Mouse (Mus musculus): ENCODE measurements around the gene Rbm38. TPM values are rescaled to one million over a fixed set of nuclear protein-coding genes. Genes with fewer than 3 reads are reported as not detected.
A peak's percentile ranks its signal among the peaks of the same experiment; 100 is the strongest.

Gene Rbm38
- polyA plus RNA-seq, 1 experiment from 2014 or later = 169 TPM

DNA sequence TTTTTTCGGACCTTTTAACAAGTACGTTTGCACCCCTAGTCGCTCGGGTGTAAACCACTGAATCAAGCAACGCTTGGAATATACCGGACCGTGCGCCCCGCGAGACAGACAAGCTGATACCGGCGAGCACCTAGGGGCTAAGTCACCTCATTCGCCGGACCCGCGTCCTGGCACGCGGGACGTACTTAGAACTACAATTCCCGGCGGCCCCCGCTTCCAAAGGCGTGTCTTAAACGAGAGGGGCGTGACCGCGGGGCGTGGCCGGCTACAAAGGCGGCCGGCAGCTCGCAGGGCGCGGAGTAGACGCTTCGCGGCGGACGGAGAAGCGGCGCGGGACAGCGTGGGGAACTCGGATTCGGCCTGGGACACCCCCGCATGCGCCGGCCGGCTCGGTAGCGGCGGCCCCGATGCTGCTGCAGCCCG is 1.3 kb downstream of the Rbm38 start:
- Histone ChIP-seq H3K27me3 (ENCODE audit: control insufficient read depth, insufficient read depth, low read length) (0 out of 2 replicates have a peak, but pooled peaks cover 3% of the 10 kb centered on the region), H3K9me3 (replicated peaks; ENCODE audit: control insufficient read depth, low read length) (no peaks in the 10 kb centered on the region), H3K4me1 (ENCODE audit: control insufficient read depth, insufficient read depth, low read length) (peaks cover 62% of the 10 kb centered on the region), H3K36me3 (ENCODE audit: control insufficient read depth, insufficient read depth, low read length) (no peaks in the 10 kb centered on the region), H3K9ac (ENCODE audit: low read depth, low read length) (peak overlapping the region; percentile 88), H3K4me2 (peak overlapping the region; percentile 85), H3K27ac (ENCODE audit: low read depth, low read length) (peak overlapping the region; percentile 79), H3K4me3 (ENCODE audit: low read depth, low read length) (peak overlapping the region; percentile 83)
- peak; percentile 67 for ATAC-seq (replicated peaks; ENCODE audit: insufficient number of reproducible peaks, low FRiP score, low TSS enrichment)
- under 1% methylated on average over 54 of the region's 54 CpGs for WGBS (ENCODE audit: insufficient replicate concordance)

DNA sequence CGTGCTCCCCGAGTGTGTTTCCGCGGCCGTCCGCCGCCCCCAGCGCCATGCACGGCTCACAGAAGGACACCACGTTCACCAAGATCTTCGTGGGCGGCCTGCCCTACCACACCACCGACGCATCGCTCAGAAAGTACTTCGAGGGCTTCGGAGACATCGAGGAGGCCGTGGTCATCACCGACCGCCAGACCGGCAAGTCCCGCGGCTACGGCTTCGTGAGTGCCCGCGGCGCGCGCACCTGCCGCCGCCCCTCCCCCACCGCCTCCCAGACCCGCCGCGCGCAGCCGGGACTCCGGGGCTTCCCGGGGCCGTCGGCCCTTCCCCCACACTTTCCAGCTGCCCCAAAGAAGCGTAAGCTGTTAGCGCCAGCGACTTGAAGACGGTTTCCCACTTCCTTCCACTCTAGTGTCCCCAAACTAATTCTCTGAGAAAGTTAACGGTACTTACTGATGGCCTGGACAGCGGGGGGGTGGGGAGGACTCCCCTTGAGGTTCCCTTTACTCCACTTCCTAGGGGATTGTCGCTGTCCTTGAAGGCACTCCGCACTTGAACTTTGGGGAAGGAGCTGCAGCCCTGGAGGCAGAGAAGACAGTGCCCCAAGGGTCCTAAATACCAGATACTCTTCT is 1.9 kb downstream of the Rbm38 start:
- 0 out of 2 replicates have a peak, but pooled peaks cover 3% of the 10 kb centered on the region for H3K27me3 ChIP-seq (ENCODE audit: control insufficient read depth, insufficient read depth, low read length)
- ATAC-seq (replicated peaks; ENCODE audit: insufficient number of reproducible peaks, low FRiP score, low TSS enrichment) = peak; percentile 12; the same call in 1 of the 2 replicates

DNA sequence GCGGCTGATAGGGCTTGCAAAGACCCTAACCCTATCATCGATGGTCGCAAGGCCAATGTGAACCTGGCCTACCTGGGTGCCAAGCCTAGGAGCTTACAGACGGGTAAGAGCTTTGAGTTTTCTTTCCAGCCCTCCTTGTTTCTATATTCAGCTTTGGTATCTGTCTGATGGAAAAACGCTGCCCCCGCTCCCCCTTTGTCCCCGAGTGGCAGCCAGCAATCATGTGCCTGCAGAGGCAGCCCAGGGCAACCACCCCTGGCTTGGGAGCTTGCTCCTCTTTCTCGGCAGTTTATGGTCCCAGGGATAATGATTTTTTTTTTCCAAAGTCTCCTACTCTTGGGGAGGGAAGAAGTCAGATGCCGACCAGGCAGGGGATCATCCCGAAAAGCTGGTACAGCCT is 2.5 kb downstream of the Rbm38 start:
- WGBS (ENCODE audit: insufficient replicate concordance) = 21% methylated on average over 10 of the region's 10 CpGs
- H3K36me3 ChIP-seq (ENCODE audit: control insufficient read depth, insufficient read depth, low read length) = 0 out of 2 replicates have a peak, but pooled peaks cover 4% of the 10 kb centered on the region
- peak overlapping the region; percentile 88 for H3K9ac ChIP-seq (ENCODE audit: low read depth, low read length)
- no peaks in the 10 kb centered on the region for H3K9me3 ChIP-seq (replicated peaks; ENCODE audit: control insufficient read depth, low read length)
- 0 out of 2 replicates have a peak, but pooled peaks cover 3% of the 10 kb centered on the region for H3K27me3 ChIP-seq (ENCODE audit: control insufficient read depth, insufficient read depth, low read length)
- H3K4me3 ChIP-seq (ENCODE audit: low read depth, low read length) = peak overlapping the region; percentile 83
- ATAC-seq (replicated peaks; ENCODE audit: insufficient number of reproducible peaks, low FRiP score, low TSS enrichment) = no peak
- H3K4me2 ChIP-seq = peak overlapping the region; percentile 85
- H3K4me1 ChIP-seq (ENCODE audit: control insufficient read depth, insufficient read depth, low read length) = peaks cover 73% of the 10 kb centered on the region
- H3K27ac ChIP-seq (ENCODE audit: low read depth, low read length) = peak overlapping the region; percentile 79

More for the DNA sequence above, 1.9 kb downstream of the Rbm38 start:
- Histone ChIP-seq H3K36me3 (ENCODE audit: control insufficient read depth, insufficient read depth, low read length) (0 out of 2 replicates have a peak, but pooled peaks cover 2% of the 10 kb centered on the region), H3K4me2 (peak overlapping the region; percentile 85), H3K27ac (ENCODE audit: low read depth, low read length) (peak overlapping the region; percentile 79), H3K9me3 (replicated peaks; ENCODE audit: control insufficient read depth, low read length) (no peaks in the 10 kb centered on the region), H3K4me3 (ENCODE audit: low read depth, low read length) (peak overlapping the region; percentile 83), H3K9ac (ENCODE audit: low read depth, low read length) (peak overlapping the region; percentile 88), H3K4me1 (ENCODE audit: control insufficient read depth, insufficient read depth, low read length) (peaks cover 67% of the 10 kb centered on the region)
- WGBS (ENCODE audit: insufficient replicate concordance) = under 1% methylated on average over 51 of the region's 51 CpGs

DNA sequence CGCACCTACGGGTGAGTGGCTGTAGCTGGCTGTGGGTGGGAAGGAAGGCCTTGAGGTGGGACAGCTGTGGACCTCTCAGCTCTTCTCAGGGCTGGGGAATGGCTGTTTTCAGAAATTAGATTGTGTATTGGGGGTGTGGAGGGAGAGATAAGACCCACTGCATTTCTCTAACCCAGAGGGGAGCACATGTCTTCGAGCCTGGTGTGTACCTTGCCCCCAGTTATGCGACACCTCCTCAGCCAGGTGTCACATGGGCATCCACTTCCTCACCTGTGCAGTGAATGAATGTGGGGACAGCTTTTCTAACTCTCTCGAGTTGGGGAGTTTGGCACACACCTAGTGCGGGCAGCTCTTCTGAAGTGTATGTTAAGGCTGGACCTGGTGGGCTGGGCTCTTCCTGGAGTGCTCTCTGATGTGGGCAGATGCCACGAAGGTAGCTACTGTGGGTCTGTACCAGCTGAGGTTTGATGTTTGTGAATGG is 3.1 kb downstream of the Rbm38 start:
- Histone ChIP-seq H3K9ac (ENCODE audit: low read depth, low read length) (peak overlapping the region; percentile 88), H3K36me3 (ENCODE audit: control insufficient read depth, insufficient read depth, low read length) (0 out of 2 replicates have a peak, but pooled peaks cover 4% of the 10 kb centered on the region), H3K4me3 (ENCODE audit: low read depth, low read length) (peak overlapping the region; percentile 83), H3K4me2 (peak overlapping the region; percentile 85), H3K9me3 (replicated peaks; ENCODE audit: control insufficient read depth, low read length) (no peaks in the 10 kb centered on the region), H3K27me3 (ENCODE audit: control insufficient read depth, insufficient read depth, low read length) (0 out of 2 replicates have a peak, but pooled peaks cover 3% of the 10 kb centered on the region), H3K27ac (ENCODE audit: low read depth, low read length) (0 out of 2 replicates have a peak overlapping the region, but pooled peaks have one; percentile 79), H3K4me1 (ENCODE audit: control insufficient read depth, insufficient read depth, low read length) (peaks cover 76% of the 10 kb centered on the region)
- no peak for ATAC-seq (replicated peaks; ENCODE audit: insufficient number of reproducible peaks, low FRiP score, low TSS enrichment)
- WGBS (ENCODE audit: insufficient replicate concordance) = 56% methylated on average over 7 of the region's 7 CpGs

DNA sequence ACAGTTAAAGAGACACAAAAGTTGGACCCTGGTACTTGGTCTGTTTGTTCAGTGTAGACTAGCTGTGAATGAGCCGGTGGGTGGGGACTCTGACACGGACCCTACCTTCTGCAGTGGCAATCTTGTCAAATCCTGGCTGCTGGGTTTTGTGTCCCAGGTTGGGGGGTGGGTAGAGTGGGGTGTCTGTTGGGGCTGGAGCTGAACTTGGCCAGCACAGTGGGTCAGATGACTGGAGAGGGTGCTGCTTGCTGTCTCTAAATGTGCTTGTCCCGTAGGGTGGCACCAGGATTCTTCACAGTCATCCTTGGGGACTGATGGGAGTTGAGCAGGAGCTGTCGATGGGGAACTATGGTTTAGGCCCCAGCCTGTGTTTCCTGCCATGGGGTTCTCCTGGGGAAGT is 3.7 kb downstream of the Rbm38 start:
- Histone ChIP-seq H3K27me3 (ENCODE audit: control insufficient read depth, insufficient read depth, low read length) (0 out of 2 replicates have a peak, but pooled peaks cover 3% of the 10 kb centered on the region), H3K4me3 (ENCODE audit: low read depth, low read length) (peak overlapping the region; percentile 83), H3K9ac (ENCODE audit: low read depth, low read length) (peak overlapping the region; percentile 88), H3K27ac (ENCODE audit: low read depth, low read length) (no peak overlapping the region), H3K4me1 (ENCODE audit: control insufficient read depth, insufficient read depth, low read length) (peaks cover 70% of the 10 kb centered on the region), H3K9me3 (replicated peaks; ENCODE audit: control insufficient read depth, low read length) (no peaks in the 10 kb centered on the region), H3K36me3 (ENCODE audit: control insufficient read depth, insufficient read depth, low read length) (0 out of 2 replicates have a peak, but pooled peaks cover 4% of the 10 kb centered on the region), H3K4me2 (peak overlapping the region; percentile 85)
- 59% methylated on average over 4 of the region's 4 CpGs for WGBS (ENCODE audit: insufficient replicate concordance)
- no peak for ATAC-seq (replicated peaks; ENCODE audit: insufficient number of reproducible peaks, low FRiP score, low TSS enrichment)

DNA sequence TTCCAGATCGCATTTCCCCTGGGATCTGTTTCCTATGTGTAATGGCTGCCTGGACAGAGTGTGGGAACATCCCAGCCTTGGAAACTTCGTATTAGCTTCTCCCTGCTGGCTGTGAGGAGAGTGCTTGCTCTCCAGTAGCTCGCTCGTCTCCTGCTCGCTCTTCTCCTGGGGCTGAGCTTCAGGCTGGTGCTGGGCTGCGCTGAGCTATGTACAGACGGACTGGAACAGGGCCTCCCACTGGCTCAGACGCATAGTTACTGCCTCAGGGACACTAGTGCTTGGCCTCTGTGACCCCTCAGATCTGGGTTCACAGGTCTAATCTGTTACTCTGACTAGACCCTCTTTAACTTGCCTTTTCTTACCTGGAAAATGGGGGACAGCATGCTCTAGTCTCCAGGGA is 4.1 kb downstream of the Rbm38 start:
- no peaks in the 10 kb centered on the region for H3K9me3 ChIP-seq (replicated peaks; ENCODE audit: control insufficient read depth, low read length)
- 69% methylated on average over 8 of the region's 8 CpGs for WGBS (ENCODE audit: insufficient replicate concordance)
- ATAC-seq (replicated peaks; ENCODE audit: insufficient number of reproducible peaks, low FRiP score, low TSS enrichment) = no peak
- peak overlapping the region; percentile 88 for H3K9ac ChIP-seq (ENCODE audit: low read depth, low read length)
- H3K4me1 ChIP-seq (ENCODE audit: control insufficient read depth, insufficient read depth, low read length) = peaks cover 67% of the 10 kb centered on the region
- H3K27me3 ChIP-seq (ENCODE audit: control insufficient read depth, insufficient read depth, low read length) = 0 out of 2 replicates have a peak, but pooled peaks cover 3% of the 10 kb centered on the region
- H3K4me3 ChIP-seq (ENCODE audit: low read depth, low read length) = peak overlapping the region; percentile 83
- H3K36me3 ChIP-seq (ENCODE audit: control insufficient read depth, insufficient read depth, low read length) = peaks cover 6% of the 10 kb centered on the region
- no peak overlapping the region for H3K27ac ChIP-seq (ENCODE audit: low read depth, low read length)
- H3K4me2 ChIP-seq = peak overlapping the region; percentile 85

DNA sequence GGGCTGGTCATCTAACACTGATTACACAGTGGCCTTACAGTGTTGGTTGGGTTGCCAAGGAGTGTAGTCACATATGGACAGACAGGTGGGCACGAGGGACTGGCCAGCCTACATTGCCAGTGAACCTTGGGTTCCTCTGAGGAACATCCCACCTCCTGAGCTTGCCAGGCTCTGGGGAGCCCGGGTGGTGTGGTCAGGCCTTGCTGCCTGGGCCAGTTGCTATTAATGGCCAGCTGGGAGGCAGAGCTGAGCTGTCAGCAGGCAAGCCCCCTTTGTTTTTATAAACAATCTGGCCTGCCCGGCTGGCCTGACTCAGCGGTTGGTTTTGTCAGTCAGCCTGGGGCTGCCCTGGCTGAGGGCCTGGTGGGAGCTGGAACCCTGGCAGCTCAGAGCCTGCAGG is 4.6 kb downstream of the Rbm38 start:
- H3K4me3 ChIP-seq (ENCODE audit: low read depth, low read length) = peak overlapping the region; percentile 83
- H3K4me2 ChIP-seq = peak overlapping the region; percentile 85
- peak overlapping the region; percentile 88; the same call in 1 of the 2 replicates for H3K9ac ChIP-seq (ENCODE audit: low read depth, low read length)
- 20% methylated on average over 4 of the region's 4 CpGs for WGBS (ENCODE audit: insufficient replicate concordance)
- H3K27me3 ChIP-seq (ENCODE audit: control insufficient read depth, insufficient read depth, low read length) = 0 out of 2 replicates have a peak, but pooled peaks cover 3% of the 10 kb centered on the region
- peaks cover 68% of the 10 kb centered on the region for H3K4me1 ChIP-seq (ENCODE audit: control insufficient read depth, insufficient read depth, low read length)
- peaks cover 10% of the 10 kb centered on the region for H3K36me3 ChIP-seq (ENCODE audit: control insufficient read depth, insufficient read depth, low read length)
- H3K9me3 ChIP-seq (replicated peaks; ENCODE audit: control insufficient read depth, low read length) = no peaks in the 10 kb centered on the region
- ATAC-seq (replicated peaks; ENCODE audit: insufficient number of reproducible peaks, low FRiP score, low TSS enrichment) = no peak
- no peak overlapping the region for H3K27ac ChIP-seq (ENCODE audit: low read depth, low read length)

DNA sequence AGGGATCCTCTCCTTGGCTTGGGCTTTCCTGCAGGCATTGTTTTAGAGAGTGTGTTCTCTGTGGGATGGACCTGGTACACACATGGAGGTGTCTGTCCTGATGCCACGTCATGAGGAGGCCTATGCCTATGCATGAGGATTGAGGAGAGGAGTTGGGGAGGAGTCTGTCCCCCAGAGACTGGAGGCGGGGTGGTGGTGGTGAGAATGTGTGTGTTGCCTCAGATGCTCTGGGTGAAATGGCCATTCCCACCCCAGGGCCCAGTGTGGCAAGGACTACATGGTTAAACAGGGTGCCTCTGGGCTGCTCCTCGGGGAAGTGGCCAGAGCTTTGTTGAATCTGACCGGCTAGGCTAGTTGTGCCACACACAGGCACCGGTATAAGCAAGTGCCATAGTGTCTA is 6.0 kb downstream of the Rbm38 start:
- Histone ChIP-seq H3K4me2 (peak overlapping the region; percentile 85), H3K9ac (ENCODE audit: low read depth, low read length) (no peak overlapping the region), H3K4me3 (ENCODE audit: low read depth, low read length) (peak overlapping the region; percentile 15; the same call in 1 of the 2 replicates), H3K27ac (ENCODE audit: low read depth, low read length) (no peak overlapping the region), H3K27me3 (ENCODE audit: control insufficient read depth, insufficient read depth, low read length) (no peaks in the 10 kb centered on the region), H3K9me3 (replicated peaks; ENCODE audit: control insufficient read depth, low read length) (no peaks in the 10 kb centered on the region), H3K36me3 (ENCODE audit: control insufficient read depth, insufficient read depth, low read length) (peaks cover 11% of the 10 kb centered on the region), H3K4me1 (ENCODE audit: control insufficient read depth, insufficient read depth, low read length) (peaks cover 72% of the 10 kb centered on the region)
- ATAC-seq (replicated peaks; ENCODE audit: insufficient number of reproducible peaks, low FRiP score, low TSS enrichment) = no peak
- WGBS (ENCODE audit: insufficient replicate concordance) = 67% methylated on average over 5 of the region's 5 CpGs
